Mouse (Mus musculus): Measurements from ENCODE around the gene 4933430I17Rik. TPM values are rescaled to one million over a fixed set of nuclear protein-coding genes. Genes with fewer than 3 reads are reported as not detected.

4933430I17Rik gene
- polyA plus RNA-seq, 1 experiment from 2014 or later: 0.23 TPM

GRCm38 (mm10) chr4:62505991-62506390 lies 19.2 kb upstream of the 4933430I17Rik start:
- 67% methylated on average over 3 of the region's 3 CpGs for WGBS (ENCODE audit: insufficient replicate concordance)
- no peaks in the 10 kb centered on the region for H3K27me3 ChIP-seq

DNA sequence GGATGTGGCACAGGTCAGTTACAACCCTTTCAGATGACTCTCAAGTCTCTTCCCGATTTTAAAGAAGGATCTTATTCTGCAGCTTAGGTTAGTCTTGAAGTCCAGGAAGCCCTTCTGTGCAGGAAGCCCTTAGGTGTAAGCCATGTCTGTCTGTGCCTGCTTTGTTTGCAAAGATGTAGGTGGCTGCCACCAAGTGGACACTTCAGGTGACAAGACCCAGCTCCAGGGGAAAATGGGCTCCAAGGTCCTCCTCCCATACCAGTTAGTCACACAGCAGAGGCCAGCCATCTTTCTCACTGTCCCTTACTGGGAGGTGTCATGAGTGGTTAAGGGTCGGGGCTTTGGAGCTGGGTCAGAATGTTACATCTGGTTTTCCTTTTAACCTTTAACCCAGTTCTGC lies 18.4 kb upstream of the 4933430I17Rik start:
- peak; percentile 30; the same call in 1 of the 2 replicates for ATAC-seq (ENCODE audit: low read depth)
- peaks cover 85% of the 10 kb centered on the region for H3K4me1 ChIP-seq (replicated peaks)
- DNase-seq: peak; percentile 68

More at GRCm38 (mm10) chr4:62505991-62506390, 19.2 kb upstream of the 4933430I17Rik start:
- DNase-seq (no peak), ATAC-seq (ENCODE audit: low read depth) (no peak)
- Histone ChIP-seq H3K4me3 (replicated peaks) (no peak overlapping the region), H3K4me1 (replicated peaks) (peaks cover 84% of the 10 kb centered on the region), H3K9ac (no peak overlapping the region), H3K4me2 (no peak overlapping the region), H3K36me3 (peaks cover 46% of the 10 kb centered on the region), H3K9me3 (replicated peaks) (no peaks in the 10 kb centered on the region), H3K27ac (peak overlapping the region; percentile 65)

DNA sequence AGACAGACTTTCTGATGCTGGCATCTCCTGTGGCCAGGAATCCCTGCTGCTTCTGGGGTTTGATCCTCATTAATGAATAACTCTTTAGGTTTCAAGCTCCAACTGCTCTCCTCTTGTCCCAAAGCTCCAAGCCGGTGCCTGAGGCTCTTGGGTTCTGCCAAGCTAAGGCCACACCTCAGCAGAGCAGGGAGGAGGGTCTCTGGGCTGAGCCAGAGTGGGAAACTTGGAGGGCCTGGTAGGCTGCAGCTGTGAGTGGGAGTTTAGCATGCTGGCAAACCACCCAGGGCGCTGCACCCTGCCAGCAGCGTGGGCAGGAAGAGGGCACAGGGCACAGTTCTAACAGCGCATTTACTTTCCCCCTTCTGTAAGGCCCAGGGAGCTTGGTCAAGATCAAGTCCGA lies 16.3 kb upstream of the 4933430I17Rik start:
- no peak for ATAC-seq (ENCODE audit: low read depth)
- WGBS (ENCODE audit: insufficient replicate concordance): 92% methylated on average over 5 of the region's 5 CpGs
- H3K27me3 ChIP-seq: no peaks in the 10 kb centered on the region
- no peak overlapping the region for H3K4me2 ChIP-seq
- peaks cover 88% of the 10 kb centered on the region for H3K4me1 ChIP-seq (replicated peaks)
- no peak overlapping the region for H3K4me3 ChIP-seq (replicated peaks)
- peaks cover 74% of the 10 kb centered on the region for H3K36me3 ChIP-seq
- 0 out of 2 replicates have a peak overlapping the region, but pooled peaks have one; percentile 20 for H3K9ac ChIP-seq
- H3K27ac ChIP-seq: peak overlapping the region; percentile 36; the same call in 1 of the 2 replicates
- no peaks in the 10 kb centered on the region for H3K9me3 ChIP-seq (replicated peaks)
- DNase-seq: no peak

More for the DNA sequence above, 18.4 kb upstream of the 4933430I17Rik start:
- H3K9ac ChIP-seq: no peak overlapping the region
- no peak overlapping the region for H3K4me2 ChIP-seq
- peaks cover 54% of the 10 kb centered on the region for H3K36me3 ChIP-seq
- no peak overlapping the region for H3K4me3 ChIP-seq (replicated peaks)
- H3K27ac ChIP-seq: peak overlapping the region; percentile 65
- WGBS (ENCODE audit: insufficient replicate concordance): 63% methylated on average over 2 of the region's 2 CpGs
- no peaks in the 10 kb centered on the region for H3K27me3 ChIP-seq
- H3K9me3 ChIP-seq (replicated peaks): no peaks in the 10 kb centered on the region

GRCm38 (mm10) chr4:62509946-62510345 lies 15.2 kb upstream of the 4933430I17Rik start:
- ATAC-seq (ENCODE audit: low read depth) (no peak), DNase-seq (no peak)
- no peak overlapping the region for H3K4me2 ChIP-seq
- H3K4me1 ChIP-seq (replicated peaks): peaks cover 93% of the 10 kb centered on the region
- peak overlapping the region; percentile 73 for H3K27ac ChIP-seq
- no peak overlapping the region for H3K9ac ChIP-seq
- H3K27me3 ChIP-seq: no peaks in the 10 kb centered on the region
- H3K36me3 ChIP-seq: peaks cover 84% of the 10 kb centered on the region
- H3K9me3 ChIP-seq (replicated peaks): no peaks in the 10 kb centered on the region
- WGBS (ENCODE audit: insufficient replicate concordance): 91% methylated on average over 11 of the region's 11 CpGs
- H3K4me3 ChIP-seq (replicated peaks): no peak overlapping the region

DNA sequence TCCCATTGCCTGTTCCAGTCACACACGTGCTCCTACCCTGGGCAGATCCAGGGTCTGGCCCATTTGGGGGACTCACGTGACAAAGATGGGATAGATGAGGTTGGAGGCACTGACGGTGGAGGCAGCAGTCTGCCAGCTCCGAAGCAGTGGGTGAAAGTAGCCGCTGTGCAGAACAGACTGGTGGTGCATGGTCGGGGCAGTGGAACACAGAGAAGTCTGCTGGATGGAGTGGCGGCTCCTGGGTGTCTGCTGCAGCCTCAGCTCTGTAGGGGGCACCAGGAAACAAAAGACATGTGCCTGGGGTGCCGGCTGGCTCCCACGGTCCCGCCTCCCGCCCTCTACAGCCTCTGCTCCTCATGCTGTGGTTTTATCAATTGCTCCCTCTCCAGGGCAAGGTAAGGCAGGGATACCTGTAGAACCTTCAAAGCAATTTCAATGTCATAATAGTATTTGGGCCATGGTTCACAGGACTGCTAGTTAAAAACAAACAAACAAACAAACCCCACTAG lies 11.1 kb upstream of the 4933430I17Rik start:
- peaks cover 68% of the 10 kb centered on the region for H3K36me3 ChIP-seq
- DNase-seq (peak; percentile 60), ATAC-seq (ENCODE audit: low read depth) (no peak)
- peak overlapping the region; percentile 99 for H3K9ac ChIP-seq
- peak overlapping the region; percentile 89 for H3K4me3 ChIP-seq (replicated peaks)
- WGBS (ENCODE audit: insufficient replicate concordance): 56% methylated on average over 11 of the region's 11 CpGs
- peaks cover 99% of the 10 kb centered on the region for H3K4me1 ChIP-seq (replicated peaks)
- H3K27ac ChIP-seq: peak overlapping the region; percentile 73
- H3K9me3 ChIP-seq (replicated peaks): no peaks in the 10 kb centered on the region
- peak overlapping the region; percentile 89 for H3K4me2 ChIP-seq
- no peaks in the 10 kb centered on the region for H3K27me3 ChIP-seq

DNA sequence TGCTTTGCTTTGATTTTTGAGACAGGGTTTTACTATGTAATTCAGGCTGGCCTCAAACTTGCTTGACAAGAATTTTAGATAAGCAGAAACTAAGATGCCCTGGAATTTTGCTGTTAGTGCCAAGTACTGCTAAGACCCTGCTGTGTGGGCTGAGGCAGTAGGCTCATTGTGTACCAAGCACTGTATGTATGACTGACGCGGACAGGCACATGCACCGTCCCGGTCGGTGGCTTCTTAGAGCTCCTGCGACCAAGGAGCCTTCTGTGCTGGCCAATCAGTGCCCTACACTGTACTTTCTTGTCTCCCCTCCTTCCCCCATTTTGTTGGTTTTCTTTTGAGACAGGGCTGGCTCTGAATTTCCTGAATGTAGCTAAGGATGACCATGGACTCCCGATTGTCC lies 10.2 kb upstream of the 4933430I17Rik start:
- no peaks in the 10 kb centered on the region for H3K27me3 ChIP-seq
- ATAC-seq (ENCODE audit: low read depth) (no peak), DNase-seq (no peak)
- H3K9me3 ChIP-seq (replicated peaks): no peaks in the 10 kb centered on the region
- H3K4me1 ChIP-seq (replicated peaks): peaks cover 90% of the 10 kb centered on the region
- H3K4me2 ChIP-seq: peak overlapping the region; percentile 89
- peak overlapping the region; percentile 100 for H3K27ac ChIP-seq
- 60% methylated on average over 7 of the region's 7 CpGs for WGBS (ENCODE audit: insufficient replicate concordance)
- peak overlapping the region; percentile 99 for H3K9ac ChIP-seq
- H3K36me3 ChIP-seq: peaks cover 58% of the 10 kb centered on the region
- H3K4me3 ChIP-seq (replicated peaks): peak overlapping the region; percentile 89

DNA sequence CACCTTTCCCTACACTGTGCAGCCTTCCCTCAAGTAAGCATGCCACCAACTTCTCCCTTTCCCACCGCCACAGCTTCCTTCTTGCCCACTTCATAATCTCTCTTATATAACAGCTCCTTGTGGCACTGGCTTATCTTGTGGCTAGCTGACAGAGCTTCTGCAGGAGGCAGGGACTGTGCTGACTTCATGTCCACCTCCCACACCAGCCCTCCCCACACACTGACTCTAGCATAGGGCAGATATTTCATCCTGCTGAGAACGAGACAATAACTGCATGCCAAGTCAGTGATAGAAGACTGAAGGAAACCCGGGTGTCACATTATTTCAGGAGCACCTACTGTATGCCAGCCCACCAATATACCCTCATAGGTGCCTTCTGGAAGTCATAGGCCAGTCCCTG lies 9.7 kb upstream of the 4933430I17Rik start:
- ATAC-seq (ENCODE audit: low read depth) (peak; percentile 19), DNase-seq (peak; percentile 69)
- Histone ChIP-seq H3K36me3 (peaks cover 53% of the 10 kb centered on the region), H3K4me1 (replicated peaks) (peaks cover 89% of the 10 kb centered on the region), H3K4me3 (replicated peaks) (peak overlapping the region; percentile 89), H3K27ac (peak overlapping the region; percentile 100), H3K27me3 (no peaks in the 10 kb centered on the region), H3K4me2 (peak overlapping the region; percentile 89), H3K9me3 (replicated peaks) (no peaks in the 10 kb centered on the region), H3K9ac (peak overlapping the region; percentile 99)
- WGBS (ENCODE audit: insufficient replicate concordance): 14% methylated on average over 3 of the region's 3 CpGs

DNA sequence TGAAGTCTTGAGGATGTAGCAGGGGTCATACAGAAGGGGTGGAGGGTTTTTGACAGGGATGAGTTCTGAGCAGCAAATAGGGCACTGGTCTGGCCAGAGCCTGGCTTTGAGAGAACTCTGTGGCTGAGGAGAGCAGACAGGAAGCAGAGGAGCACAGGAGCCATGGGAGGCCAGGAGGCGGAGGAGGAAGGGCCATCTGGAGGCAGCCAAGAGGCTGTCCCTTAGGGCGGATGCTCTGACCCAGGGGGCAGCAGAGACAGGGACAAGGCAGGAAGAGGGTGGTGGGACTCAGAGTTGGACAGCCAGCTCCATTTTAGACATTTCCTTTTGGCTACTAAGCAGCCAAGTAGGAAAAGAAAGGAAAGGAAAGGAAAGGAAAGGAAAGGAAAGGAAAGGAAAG lies 9.1 kb upstream of the 4933430I17Rik start:
- H3K27me3 ChIP-seq: no peaks in the 10 kb centered on the region
- no peaks in the 10 kb centered on the region for H3K9me3 ChIP-seq (replicated peaks)
- WGBS (ENCODE audit: insufficient replicate concordance): 6% methylated on average over 2 of the region's 2 CpGs
- peak overlapping the region; percentile 89 for H3K4me2 ChIP-seq
- ATAC-seq (ENCODE audit: low read depth): peak; percentile 25
- H3K4me1 ChIP-seq (replicated peaks): peaks cover 89% of the 10 kb centered on the region
- peak overlapping the region; percentile 89 for H3K4me3 ChIP-seq (replicated peaks)
- peak overlapping the region; percentile 99 for H3K9ac ChIP-seq
- peaks cover 48% of the 10 kb centered on the region for H3K36me3 ChIP-seq
- DNase-seq: no peak
- peak overlapping the region; percentile 100 for H3K27ac ChIP-seq

DNA sequence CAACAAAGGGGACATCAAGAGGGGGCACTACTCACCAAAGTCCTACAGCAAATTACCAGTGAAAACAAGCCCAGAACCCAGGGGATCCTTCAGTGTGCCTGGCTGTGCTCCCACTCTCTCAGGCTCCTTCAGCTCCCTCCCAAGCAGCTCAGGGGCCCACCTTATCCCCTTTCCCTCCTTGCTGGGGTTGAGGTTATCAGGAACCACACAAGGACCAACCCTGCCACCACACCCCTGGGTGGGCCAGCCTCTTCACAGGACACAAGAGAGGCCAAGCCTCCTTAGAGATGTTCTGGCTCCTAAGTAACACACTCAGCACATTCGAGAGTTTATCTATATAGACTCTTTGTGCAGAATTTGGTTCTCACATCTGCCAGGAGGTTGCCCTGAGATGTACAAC lies 8.6 kb upstream of the 4933430I17Rik start:
- Histone ChIP-seq H3K27me3 (no peaks in the 10 kb centered on the region), H3K4me1 (replicated peaks) (peaks cover 87% of the 10 kb centered on the region), H3K36me3 (peaks cover 44% of the 10 kb centered on the region), H3K4me3 (replicated peaks) (peak overlapping the region; percentile 89), H3K9me3 (replicated peaks) (no peaks in the 10 kb centered on the region), H3K4me2 (peak overlapping the region; percentile 89), H3K27ac (peak overlapping the region; percentile 100), H3K9ac (peak overlapping the region; percentile 99)
- peak; percentile 92 for ATAC-seq (ENCODE audit: low read depth)
- 3% methylated on average over 1 of the region's 1 CpGs for WGBS (ENCODE audit: insufficient replicate concordance)
- DNase-seq: peak; percentile 100

GRCm38 (mm10) chr4:62517046-62517445 lies 8.1 kb upstream of the 4933430I17Rik start:
- DNase-seq (peak; percentile 71), ATAC-seq (ENCODE audit: low read depth) (peak; percentile 16)
- Histone ChIP-seq H3K27ac (peak overlapping the region; percentile 100), H3K36me3 (peaks cover 44% of the 10 kb centered on the region), H3K4me3 (replicated peaks) (peak overlapping the region; percentile 89), H3K4me1 (replicated peaks) (peaks cover 84% of the 10 kb centered on the region), H3K4me2 (peak overlapping the region; percentile 89), H3K9ac (peak overlapping the region; percentile 99), H3K27me3 (no peaks in the 10 kb centered on the region), H3K9me3 (replicated peaks) (no peaks in the 10 kb centered on the region)
- WGBS (ENCODE audit: insufficient replicate concordance): 26% methylated on average over 8 of the region's 8 CpGs

DNA sequence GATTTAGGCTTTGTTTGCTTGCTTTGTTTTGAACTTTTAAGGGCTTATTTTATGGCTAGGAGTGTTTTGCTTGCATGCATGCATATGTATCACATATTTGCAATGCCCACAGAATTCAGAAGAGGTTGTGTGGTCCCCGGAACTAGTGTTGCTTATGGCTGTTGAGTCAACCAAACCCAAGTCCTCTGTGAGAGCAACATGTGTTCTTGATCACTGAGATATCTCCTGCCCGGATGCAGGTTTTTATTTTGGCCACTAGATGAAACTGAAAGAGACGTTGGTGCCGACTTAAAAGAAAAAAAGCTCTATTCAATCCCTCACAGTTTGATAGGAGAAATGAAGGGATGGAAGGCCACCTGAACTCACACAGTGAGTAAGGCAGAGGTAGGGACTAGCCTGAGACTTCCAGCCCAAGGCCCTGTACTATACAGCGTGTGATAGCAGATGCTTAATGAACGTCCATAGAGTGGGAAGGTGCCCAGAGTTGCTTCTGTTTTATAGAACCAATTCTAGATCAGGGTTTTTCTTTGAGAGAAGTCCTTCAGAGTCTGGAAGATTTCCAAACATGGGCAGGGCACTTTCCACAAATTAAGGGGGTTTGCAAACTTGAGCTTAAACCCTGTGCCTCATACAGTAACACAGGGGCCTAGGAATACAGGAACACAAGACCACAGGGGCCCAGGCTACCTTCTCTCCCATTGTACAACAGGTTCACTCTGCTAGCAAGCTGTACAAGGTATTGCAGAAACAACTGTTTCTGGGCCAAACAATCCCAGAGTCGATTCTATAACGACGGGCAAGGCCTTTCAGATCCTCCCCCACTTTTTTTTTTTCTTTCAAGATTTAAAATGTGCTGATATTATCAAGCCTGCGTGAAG lies 7.4 kb upstream of the 4933430I17Rik start:
- ATAC-seq (ENCODE audit: low read depth) (no peak), DNase-seq (no peak)
- Histone ChIP-seq H3K36me3 (peaks cover 44% of the 10 kb centered on the region), H3K4me2 (peak overlapping the region; percentile 89), H3K27me3 (no peaks in the 10 kb centered on the region), H3K9ac (peak overlapping the region; percentile 99), H3K4me3 (replicated peaks) (peak overlapping the region; percentile 89), H3K27ac (peak overlapping the region; percentile 100), H3K4me1 (replicated peaks) (peaks cover 84% of the 10 kb centered on the region), H3K9me3 (replicated peaks) (no peaks in the 10 kb centered on the region)
- 44% methylated on average over 10 of the region's 10 CpGs for WGBS (ENCODE audit: insufficient replicate concordance)

Measured in liver, embryonic 13.5 days (tissue).